Mouse (Mus musculus) spleen, postnatal 36 days (tissue): Measurements from ENCODE around the gene Med16.

Experiments used
- DNase-seq, 2 experiments: peaks; one replicate each; pipeline ENCODE4 v3.0.0; 2022; ENCODE audit warnings: low spot score in 2 of 2, mixed read lengths in 1 of 2

Med16 gene

GRCm38 (mm10) chr10:79908167-79909091 is at the start of gene Med16:
Gene Med16, minus strand, starts transcription at chr10:79908923.
- peak; percentile 96 for DNase-seq

- DNase-seq, result peak; percentile 80 to 87
Observed at GRCm38 (mm10) chr10:79958140-79958816, 49.6 kb upstream of the Med16 start.

DNA sequence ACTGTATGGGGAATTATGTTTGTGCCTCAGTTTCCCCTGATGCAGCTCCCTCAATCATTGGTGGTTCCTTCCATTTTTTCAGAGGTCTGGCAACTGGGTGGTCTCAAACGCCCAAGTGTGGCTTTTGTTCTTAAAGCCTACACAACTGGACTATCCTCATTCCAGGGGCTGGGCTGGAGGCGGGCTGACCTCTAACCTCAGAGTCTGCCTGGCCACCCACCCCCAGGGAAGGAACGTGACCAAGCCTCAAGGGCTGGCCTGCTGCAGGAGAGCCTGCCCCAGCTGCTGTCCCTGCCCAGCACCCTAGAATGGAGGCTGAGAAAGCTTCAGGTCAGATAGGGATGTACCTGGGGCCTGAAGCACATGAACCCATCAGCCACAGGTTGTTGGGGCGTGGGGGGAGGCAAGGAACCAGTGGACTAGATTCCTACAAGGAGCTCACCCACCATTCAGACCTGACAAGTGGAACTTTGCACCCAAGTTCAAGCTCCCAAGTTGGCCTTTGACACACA is 48.0 kb upstream of the Med16 start:
- no peak for DNase-seq

DNA sequence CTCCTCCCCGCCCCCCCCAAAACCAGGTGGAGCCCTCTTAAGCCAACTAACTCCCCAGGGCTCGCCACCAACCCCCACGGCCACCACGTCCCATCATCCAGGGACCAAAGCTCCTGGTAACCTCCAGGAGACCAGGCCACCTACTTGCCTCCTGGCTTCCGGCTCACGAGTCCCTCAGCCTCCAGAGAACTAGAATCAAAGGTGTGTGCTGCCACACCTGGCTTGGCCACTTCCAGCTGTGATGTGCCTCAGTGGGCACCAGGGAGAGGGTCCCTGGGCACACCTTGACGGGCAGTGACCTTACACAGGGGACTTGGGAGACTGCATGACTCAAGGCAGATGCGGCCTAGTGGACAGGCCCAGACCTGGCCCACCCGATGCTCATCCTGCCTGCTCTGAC is 47.0 kb upstream of the Med16 start:
- no peak for DNase-seq

DNA sequence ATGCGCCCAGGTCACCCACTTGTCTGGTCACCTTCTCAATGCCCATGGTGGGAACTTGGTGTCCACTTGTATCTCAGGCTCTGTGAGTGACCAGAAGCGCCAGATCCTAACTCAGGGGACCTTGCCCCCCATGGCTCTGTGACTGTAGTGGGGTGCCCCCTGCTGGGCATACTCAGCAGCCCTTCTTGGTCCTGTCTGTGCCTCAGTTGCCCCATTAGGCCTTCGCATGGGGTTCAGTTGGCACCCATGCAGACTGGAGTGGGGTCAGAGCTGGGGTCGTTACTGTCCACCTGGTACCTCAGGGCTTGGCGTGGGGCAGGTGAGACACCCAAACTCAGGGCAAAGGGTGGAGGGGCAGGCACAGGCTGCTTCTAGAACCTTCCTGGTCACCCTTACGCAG is 45.2 kb upstream of the Med16 start:
- DNase-seq, result peak in 1 of 2 experiments; percentile 50

DNA sequence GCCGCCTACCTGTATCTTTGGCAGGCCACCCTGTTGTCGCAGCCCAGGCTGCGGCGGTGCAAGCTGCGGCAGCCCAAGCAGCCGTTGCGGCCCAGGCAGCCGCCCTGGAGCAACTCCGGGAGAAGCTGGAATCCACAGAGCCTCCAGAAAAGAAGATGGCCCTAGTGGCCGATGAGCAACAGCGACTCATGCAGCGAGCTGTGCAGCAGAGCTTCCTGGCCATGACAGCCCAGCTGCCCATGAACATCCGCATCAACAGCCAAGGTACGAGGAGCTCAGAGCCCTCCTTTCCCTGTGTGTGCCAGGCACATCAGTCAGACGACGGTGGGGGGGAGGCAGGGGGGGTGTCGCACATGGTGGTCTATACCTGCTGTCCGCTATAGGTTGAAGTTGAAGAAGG is 41.9 kb upstream of the Med16 start:
- no peak for DNase-seq

GRCm38 (mm10) chr10:79949873-79950272 is 41.1 kb upstream of the Med16 start:
- DNase-seq, result no peak

DNA sequence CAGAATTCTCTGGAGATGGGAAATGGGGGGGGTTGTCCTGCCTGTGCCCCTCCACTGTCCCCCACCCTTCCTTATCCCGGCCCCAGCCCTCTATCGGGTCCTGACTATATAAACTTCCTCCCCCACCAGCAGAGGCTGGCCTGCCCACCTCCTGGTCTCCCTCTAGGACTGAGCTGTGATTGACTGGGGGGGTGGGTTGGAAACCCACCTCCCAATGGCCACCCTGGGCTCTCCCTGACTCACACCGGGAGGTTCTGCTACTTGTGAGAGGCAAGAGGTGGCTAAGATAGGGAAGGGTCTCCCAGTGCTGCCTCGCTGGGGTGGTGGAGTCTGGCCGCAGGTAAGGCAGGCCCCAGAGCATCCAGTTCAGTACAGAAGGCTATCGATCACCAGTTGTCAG is 38.8 kb upstream of the Med16 start:
- DNase-seq, result no peak

GRCm38 (mm10) chr10:79946752-79947322 is 38.1 kb upstream of the Med16 start:
- no peak for DNase-seq

- DNase-seq, result no peak
Observed at GRCm38 (mm10) chr10:79945507-79946234, 36.9 kb upstream of the Med16 start.

GRCm38 (mm10) chr10:79943471-79943901 is 34.8 kb upstream of the Med16 start:
- peak in 1 of 2 experiments; percentile 48 for DNase-seq

DNA sequence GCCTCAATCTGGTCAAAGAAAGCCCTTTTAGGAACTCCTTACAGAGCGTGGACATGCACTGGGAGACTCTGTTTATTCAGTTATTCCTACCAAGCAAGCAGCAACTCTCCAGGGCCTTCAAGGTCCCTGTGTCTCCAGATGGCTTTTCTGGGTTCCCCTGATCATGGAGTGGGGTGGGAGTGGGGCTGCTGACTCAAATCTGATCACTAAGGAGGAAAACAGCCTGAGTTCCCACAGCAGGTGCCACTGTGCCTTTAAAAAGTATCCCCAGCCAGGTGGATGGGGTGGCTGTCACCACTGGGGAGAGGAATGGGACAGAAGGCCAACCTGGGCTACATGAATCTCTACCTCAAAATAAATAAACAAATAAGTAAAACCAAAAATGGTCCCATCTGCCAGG is 34.3 kb upstream of the Med16 start:
- no peak for DNase-seq

DNA sequence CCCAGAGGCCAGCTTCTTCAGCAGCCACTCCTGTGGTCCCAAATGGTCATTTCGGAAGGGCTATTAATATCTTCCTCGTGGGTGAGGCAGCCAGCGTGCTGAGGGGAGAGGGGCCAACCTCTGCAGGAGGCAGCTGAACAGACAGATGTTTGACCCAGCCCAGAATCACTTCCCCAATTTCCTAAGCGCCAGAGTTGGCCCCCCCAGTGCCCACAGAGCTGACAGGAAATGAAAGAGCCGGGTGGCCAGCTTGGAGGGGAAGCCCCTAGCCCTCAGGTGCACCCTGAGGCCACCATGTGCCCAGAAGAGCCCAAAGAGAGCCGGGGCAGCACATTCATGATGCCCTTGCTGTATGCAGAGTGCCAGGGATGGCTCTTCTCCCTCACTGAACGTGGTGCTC is 32.0 kb upstream of the Med16 start:
- peak; percentile 93 to 94 for DNase-seq

GRCm38 (mm10) chr10:79937775-79938526 is 29.2 kb upstream of the Med16 start:
- no peak for DNase-seq

DNA sequence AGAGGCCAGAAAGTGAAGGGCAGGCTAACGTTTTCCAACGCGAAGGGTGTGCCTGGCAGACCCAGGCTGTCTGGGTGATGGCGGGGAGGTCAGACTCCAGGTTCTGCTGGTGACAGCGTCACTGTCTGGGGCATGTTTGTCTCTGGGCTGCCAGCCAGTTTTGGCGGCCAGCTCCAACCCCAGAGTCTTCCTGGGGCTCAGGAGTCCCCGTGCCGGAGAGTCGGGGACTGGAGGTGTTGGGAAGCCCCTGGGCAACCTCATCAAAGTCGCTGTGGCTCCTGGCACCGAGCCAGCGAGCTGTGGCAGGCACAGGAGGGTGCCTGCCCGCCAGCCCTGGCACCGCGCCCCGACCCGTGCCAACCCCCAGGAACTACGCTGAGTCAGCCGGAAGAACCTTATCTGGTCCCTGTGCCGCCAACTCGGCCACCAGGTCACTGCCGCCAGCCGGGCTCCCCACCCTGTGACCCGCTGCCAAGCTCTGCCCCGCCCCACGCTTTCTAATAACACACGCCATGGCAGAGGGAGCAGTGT is 28.3 kb upstream of the Med16 start:
- peak; percentile 89 to 91 for DNase-seq

DNA sequence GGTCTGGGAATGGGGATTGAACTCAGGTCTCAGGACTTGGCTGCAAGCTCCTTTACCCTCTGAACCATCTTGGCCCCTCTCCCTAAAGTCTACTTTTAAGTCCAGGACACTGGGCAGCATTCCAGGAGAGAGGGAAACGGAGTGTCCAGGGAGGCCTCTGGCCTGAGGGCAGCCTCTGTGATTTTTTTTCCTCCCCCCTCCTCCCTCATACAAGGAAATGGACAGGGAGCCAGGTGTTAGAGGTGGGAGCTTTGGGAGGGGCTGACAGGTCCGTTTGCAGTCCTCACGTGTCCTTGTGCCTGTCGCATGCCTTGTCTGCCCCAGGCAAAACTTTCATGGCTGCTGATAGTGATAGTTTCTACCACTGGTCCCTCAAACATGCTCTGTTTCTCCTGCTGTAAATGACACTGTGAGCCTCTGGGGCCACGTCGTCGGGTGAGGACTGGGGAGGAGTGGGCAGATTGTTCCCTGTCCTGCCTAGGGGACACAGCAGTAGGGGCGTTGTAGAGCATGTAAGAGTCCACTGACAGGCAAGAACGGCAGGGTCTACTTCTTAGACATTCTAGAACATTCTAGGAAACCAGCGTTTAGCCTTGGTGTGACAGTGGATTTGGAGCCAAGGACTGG is 27.7 kb upstream of the Med16 start:
- no peak for DNase-seq

GRCm38 (mm10) chr10:79934794-79935569 is 26.3 kb upstream of the Med16 start:
- DNase-seq, result no peak

DNA sequence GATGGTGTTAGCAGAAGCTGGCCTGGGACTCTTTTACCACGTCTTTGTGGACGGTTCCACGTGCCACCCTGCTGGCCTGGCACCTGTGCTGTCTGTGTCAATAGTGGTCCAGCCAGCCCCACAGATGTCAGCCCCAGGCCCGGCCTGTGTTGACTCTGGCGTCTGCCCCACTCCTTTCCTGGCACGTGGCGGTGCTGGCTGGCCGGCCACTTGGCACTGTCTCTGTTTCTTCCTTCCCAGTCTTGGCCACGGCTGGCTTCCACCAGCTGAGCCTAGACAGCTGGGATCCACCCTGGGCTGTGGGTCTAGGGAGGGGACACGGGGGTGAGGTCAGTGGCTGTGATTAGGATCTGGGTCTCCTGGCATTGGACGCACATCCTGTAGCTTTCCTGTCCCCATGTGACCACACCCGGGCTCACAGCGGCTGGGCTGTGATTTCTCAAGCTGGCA is 25.6 kb upstream of the Med16 start:
- peak in 1 of 2 experiments; percentile 44 for DNase-seq

DNA sequence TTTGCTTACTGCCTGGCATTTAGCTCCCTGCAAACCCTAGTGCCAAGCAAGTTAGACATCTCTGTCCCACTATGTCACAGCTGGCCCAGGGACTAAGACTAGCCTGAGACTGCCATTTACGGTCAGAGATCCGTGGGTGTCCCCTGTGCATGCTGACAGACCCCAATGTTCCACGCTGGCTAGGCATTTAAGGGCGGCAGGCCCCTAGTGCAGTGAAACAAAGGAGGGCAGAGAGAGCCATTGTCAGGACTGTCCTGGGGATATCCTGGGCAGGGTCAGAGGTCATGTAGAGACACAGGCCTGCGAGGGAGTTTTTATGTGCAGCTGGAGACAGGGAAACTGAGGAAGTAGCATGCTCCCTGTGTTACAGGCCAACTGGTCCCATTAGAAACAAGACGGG is 25.1 kb upstream of the Med16 start:
- no peak for DNase-seq
